Mouse (Mus musculus) gastrocnemius, adult 2 months (tissue): ENCODE measurements at regions not wholly inside any gene's neighbourhood (a gene's known extent, or its start where the extent isn't known, plus 50 kb on each side); places are given as distances from the start of the nearest gene placed in this dataset.
"Not testable (repeated sequence)": the region's sequence is repeated elsewhere in the genome, so short reads cannot be mapped to it uniquely, and the experiment has no call there.

Source experiments
- DNase-seq: peaks from one replicate; pipeline ENCODE4 v3.0.0; 2022
- H3K27ac ChIP-seq: fragments of 200-600 bp; 2 replicates; pipeline ENCODE4 v1.8.1; 2022; ENCODE audit warnings: mild to moderate bottlenecking
- H3K4me3 ChIP-seq: fragments of 200-600 bp; 2 replicates; pipeline ENCODE4 v1.8.1; 2022; ENCODE audit warnings: mild to moderate bottlenecking, moderate library complexity
- CTCF ChIP-seq: fragments of 200-600 bp; IDR thresholded peaks from 2 replicates; pipeline ENCODE4 v1.8.1; 2022; ENCODE audit warnings: antibody characterized with exemption, mild to moderate bottlenecking, moderate library complexity
- intact Hi-C: fragments of 180-260 bp; cut with DNase I; formaldehyde crosslinking; loops from one replicate; pipeline ENCODE4 v1.15.1; 2025

DNA sequence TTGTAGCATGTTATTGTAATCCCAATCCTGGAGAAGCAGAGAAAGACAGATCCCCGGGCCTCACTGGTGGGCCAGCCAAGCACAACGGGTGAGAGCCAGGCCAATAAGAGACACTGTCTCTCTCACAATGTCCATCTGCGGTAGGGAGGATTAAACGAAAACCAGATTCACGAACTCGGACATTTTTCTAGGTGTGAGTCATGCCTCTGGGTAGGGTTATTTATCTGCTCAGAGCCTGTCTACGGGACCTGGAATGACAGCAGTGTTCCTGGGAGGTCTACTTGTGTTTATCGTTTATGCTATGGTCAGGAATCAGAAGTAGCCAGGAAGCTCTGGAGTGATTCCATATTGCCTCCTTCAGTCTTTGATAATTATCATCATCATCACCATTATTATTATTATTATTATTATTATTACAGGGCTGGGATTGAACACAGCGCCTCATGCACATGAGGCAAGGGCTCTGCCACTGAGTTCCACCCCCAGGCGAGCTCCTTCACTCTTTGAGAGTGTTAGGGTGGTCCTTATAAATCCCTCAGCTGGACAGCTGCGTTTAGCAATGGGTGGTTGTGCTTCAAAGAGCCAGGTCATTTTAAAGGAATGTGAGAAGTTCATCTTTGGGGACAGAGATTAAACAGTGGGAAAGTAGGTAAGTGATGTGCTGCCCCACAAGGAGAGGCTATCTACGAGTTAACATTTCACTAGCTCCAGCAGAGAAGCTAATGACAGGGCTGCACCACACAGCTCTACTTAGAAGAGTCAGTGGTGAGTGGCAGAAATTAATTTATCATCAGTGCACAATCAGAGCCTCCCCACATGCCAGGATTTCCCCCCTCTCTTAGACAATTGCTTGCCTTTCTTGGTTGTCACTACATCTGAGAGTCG is 116.3 kb downstream of the Enc1 start:
- H3K27ac ChIP-seq = no peak overlapping the region
- intact Hi-C loops = no loop called here
- no peak for TF ChIP-seq CTCF
- DNase-seq = no peak
- no peak overlapping the region for H3K4me3 ChIP-seq

DNA sequence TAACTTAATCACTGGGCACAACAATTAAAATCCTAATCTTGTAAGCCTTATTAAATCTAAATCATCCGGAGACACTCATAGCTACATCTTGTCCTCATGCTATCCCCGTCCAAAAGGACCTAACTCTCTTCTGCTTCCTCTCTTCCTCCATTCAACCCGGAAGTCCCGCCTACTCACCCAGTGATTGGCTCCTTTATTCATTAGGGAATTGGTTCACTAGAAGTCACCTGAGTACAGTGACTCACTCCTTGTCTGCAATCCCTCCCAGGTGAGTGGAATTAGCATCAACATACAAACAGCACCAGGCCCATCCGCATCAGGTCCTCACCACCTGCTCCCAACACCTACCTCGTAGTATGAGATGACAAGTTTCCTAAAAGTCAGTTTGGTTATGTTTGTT is 114.5 kb downstream of the Enc1 start:
- DNase-seq, H3K27ac ChIP-seq, H3K4me3 ChIP-seq, intact Hi-C loops: not testable (repeated sequence)

DNA sequence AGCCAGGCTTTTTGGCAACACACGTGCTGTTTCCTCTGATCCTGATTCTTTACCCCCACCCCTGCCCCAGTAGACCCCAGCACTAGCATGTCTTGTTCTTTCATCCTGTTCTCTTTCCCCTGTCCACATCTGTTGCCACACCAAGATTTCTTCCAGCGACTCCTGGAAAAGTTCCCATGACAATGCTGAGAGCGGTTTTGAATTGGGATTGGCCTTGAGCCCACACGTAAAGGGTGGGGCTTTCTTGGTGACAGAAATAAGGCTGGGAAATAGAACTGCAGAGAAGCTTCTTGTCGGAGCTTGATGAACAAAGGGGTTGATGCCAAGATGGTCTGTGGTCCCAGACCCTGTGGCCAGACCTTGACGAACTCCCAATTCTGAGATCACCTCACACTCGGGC is 106.8 kb downstream of the Enc1 start:
- intact Hi-C loops = no loop called here
- no peak overlapping the region for H3K4me3 ChIP-seq
- no peak for TF ChIP-seq CTCF
- no peak overlapping the region for H3K27ac ChIP-seq
- peak; percentile 33 for DNase-seq

DNA sequence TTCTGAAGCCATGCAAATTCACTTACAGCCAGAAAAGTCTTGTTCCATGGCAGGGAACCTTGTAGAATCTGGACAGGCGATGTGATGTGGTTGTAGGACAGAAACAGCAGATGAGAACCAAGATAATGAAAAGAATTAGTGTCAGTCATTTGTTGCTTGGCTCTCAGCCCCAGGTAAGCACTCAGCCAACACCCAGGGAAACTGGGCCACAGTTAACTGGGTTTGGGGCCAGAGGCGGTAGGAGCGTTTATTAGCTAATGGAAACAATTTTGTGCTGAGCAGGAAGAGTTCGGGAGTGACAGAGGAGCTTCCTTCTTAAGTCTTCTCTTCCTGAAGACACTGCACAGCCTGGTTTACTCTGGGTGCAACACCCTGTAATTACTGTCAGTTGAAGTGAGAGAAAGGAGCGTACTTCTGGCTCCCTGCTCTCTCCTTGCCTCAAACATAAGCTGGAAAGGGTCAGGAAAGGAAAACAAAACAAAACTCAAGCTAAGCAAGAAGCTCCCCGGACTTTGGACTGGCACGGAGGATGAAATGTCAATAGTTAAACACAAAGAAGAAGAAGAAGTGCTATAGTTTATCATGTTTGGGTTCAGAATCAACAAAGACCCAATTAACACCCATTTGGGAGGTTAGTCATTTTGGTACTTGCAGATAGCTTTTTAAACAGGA is 100.4 kb downstream of the Enc1 start:
- DNase-seq = peak; percentile 33
- TF ChIP-seq CTCF = no peak
- no peak overlapping the region for H3K4me3 ChIP-seq
- H3K27ac ChIP-seq = no peak overlapping the region
- intact Hi-C loops = no loop called here

DNA sequence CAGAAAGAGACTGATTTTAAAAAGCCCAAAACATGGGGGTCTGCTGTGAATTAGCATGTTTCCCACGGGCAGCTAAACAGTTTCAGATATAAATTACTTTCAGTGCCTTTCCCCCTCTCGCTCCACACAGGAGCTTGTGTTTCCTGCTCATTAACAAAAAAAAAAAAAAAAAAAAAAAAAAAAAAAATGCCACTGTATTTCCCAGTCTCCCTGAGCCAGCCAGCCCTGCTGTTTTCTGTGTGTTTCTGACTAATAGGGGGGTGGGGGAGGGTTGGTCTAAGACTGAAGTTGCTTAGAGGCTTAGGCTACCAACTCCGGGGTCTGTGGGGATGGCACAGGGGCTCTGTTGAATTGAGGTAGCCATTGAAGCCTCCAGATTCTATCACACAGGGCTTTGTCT is 97.0 kb downstream of the Enc1 start:
- Histone ChIP-seq H3K27ac (no peak overlapping the region), H3K4me3 (no peak overlapping the region)
- TF ChIP-seq CTCF = no peak
- intact Hi-C loops = no loop called here
- no peak for DNase-seq

DNA sequence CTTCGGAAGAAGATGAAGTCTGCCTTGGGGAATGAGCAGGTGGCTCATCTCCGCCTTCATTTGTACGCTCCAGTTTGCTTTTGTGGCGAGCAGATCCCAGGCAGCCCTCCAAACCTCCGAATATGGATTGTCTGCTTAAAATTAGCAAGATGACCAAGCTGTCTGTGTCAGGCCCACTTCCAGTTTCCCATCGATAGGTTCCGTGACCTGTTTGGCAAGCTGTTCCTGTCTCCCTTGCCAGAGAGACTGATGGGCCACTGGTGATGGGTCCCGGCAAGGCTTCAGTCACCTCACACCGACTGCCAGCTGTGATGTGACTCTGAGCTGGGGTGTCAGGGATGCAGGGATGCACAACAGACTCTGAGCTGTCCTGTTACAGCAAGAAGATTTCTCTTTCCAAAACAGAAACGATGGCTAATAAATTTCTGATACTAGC is 96.4 kb downstream of the Enc1 start:
- Histone ChIP-seq H3K4me3 (no peak overlapping the region), H3K27ac (no peak overlapping the region)
- no peak for TF ChIP-seq CTCF
- intact Hi-C loops = no loop called here
- peak; percentile 77 for DNase-seq

DNA sequence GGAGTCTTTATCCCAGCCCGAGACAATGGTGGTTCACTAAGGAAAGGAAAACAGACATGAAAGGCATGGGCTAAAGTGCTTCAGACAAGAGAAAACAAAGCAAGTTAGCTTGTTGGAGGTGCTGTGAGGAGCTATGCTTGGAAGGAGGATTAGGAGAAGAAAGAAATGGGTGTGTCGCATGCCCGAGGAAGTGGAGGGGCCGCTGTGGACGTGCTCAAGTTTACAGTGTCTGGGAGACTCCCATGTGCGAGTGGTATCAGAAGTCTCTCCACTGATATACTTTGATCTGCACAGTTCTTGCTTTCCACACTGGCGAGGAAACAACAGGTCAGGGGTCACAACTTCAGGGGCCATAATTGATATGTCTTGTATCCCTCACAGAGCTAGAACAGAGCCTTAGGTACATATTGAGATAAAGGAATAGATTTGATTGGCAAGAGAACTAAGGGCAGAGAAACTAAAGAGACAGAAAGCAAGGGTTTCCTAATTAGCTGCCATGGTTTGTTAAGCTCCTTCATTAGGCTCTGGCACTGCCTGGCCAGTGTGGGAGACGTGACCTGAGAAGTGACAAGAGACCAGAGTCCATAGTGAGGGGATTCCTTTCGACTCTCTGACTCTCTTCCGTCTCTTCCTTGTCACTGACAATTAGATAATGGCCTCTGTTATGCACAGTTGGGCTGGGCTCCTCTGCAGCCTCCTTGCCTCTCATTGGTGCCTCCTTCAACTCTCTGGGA is 93.1 kb downstream of the Enc1 start:
- H3K27ac ChIP-seq = no peak overlapping the region

DNA sequence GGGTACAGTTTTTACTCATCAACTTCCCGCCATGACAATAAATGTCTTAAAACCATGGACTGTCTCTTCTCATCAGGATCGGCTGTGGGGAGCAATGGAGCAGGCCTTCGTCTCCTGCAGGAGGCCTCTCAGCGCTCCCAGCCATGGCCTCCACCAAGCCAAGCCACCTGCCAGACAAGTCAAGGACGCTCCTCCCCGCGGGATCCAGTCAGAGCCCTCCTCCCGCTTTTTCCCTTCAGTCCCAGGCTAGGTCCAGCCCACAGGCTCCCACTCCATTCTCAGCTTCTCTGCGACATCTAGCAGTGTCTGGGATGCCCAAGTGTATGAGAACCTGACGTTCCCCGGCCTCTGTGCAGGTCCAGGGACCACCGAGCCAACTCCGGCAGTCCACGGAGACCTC is 90.2 kb downstream of the Enc1 start:
- intact Hi-C loops = no loop called here
- H3K27ac ChIP-seq = no peak overlapping the region
- DNase-seq = no peak
- no peak overlapping the region for H3K4me3 ChIP-seq
- no peak for TF ChIP-seq CTCF

More for the DNA sequence above, 93.1 kb downstream of the Enc1 start:
- TF ChIP-seq CTCF = no peak
- H3K4me3 ChIP-seq = no peak overlapping the region
- intact Hi-C loops = no loop called here
- no peak for DNase-seq

DNA sequence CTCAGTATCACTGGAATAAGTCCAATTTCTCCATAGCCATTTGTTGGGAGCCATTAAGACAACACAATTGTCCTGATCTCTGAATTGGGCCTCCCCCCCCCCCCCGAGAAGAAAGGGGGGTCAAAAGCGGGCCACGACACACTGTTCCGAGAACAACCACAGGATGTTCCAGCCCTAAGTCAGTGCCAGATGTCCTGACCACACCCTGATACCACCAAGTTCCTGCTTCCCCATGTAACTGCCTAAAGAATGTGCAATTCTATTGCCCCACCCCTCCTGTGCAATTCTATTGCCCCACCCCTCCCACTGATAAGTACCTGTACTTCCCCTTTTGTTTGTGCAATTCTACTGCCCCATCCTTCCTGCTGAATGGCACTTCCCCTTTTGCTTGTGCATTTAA is 80.4 kb downstream of the Enc1 start:
- H3K27ac ChIP-seq, DNase-seq, H3K4me3 ChIP-seq, intact Hi-C loops: not testable (repeated sequence)

DNA sequence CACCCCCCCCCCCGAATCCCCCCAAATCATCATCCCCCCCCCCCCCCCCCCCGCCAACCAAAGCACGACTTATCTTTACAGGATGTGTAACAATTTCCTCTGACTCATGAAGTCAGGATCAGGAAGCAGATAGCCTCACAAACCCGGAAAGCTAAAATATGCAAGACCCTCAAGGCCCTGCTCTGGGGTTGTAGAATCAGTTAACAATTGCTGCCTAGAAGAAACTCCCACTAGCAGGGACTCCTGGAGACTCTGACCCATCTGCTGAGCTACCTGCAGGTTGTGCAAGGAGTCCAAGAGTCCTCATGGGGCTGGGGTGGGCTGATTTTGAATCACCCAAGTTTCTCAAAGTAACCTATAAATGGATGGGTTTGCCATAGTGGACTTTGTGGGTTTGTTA is 79.9 kb downstream of the Enc1 start:
- no peak for TF ChIP-seq CTCF
- intact Hi-C loops = no loop called here
- no peak overlapping the region for H3K4me3 ChIP-seq
- H3K27ac ChIP-seq = no peak overlapping the region
- no peak for DNase-seq

DNA sequence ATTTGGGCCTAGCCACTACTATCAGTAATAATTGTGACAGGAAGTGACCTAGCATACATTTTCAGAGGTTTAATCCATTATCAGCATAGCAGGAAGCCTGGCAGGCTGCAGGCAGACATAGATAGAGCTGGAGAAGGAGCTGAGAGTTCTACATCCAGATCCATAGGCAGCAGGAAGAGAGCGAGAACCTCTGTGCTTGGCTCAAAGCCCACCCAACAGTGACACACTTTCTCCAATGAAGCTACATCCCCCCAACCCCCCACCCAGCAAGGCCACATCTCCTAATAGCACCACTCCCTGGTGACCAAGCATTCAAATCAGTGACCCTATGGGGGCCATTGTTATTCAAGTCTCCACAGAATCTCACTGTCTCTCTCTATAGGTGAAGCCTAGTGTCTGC is 79.4 kb downstream of the Enc1 start:
- H3K27ac ChIP-seq = no peak overlapping the region
- intact Hi-C loops = no loop called here
- no peak overlapping the region for H3K4me3 ChIP-seq
- no peak for DNase-seq
- no peak for TF ChIP-seq CTCF

DNA sequence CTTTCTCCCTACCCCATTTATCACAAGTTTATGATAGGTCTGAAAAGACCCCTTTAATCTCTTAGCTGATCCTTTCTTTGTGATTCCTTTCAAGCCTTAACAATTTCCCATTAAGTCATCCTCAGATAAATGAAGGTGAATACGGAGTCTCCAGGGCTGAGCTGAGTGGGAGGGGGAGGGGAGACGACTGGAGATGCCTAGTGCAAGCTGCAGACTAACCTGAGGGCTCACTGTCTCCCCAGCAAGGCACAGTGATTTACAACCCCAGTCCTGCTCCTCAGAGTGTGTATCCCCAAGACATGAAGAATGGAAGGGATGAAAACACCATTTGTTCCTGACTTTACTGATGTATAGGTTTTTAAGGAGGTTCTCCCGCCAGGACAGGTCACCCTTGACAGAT is 76.7 kb downstream of the Enc1 start:
- no peak for TF ChIP-seq CTCF
- H3K27ac ChIP-seq = no peak overlapping the region
- intact Hi-C loops = no loop called here
- no peak for DNase-seq
- no peak overlapping the region for H3K4me3 ChIP-seq
